9 mouse cellular contexts compared by ENCODE assay signal in genomic region chr4:155344716-155345607, GRCm38 (mm10). TPM values are rescaled to one million over a fixed set of nuclear protein-coding genes. Genes with fewer than 3 reads are reported as not detected.
DNase-seq lines count a peak whose midpoint lies in the region; ATAC-seq lines count a peak whose summit lies in the region.
"Had no signal": no experiment of that assay in that cellular context is flagged by ENCODE, and none has a peak within 500 bp of the region (broad histone marks: within the 10 kb centered on the region; RNA-seq: fewer than 3 reads in every experiment).

No protein-coding gene starts in this region.

- no peak for DNase-seq in kidney, adult 8-10 months
- peak; percentile 55 for DNase-seq in cerebellum, adult 8-10 months
- DNase-seq in frontal cortex, postnatal 14 days (ENCODE audit: low spot score in 2 of 2), result peak; percentile 28 to 34
- DNase-seq in layer of hippocampus, postnatal 25 days (ENCODE audit: extremely low spot score in 1 of 2, low spot score in 1 of 2), result peak; percentile 37 to 53
- peak; percentile 65 for DNase-seq in thymus, postnatal 4 days
- no peak for DNase-seq in urinary bladder, postnatal 4 days (ENCODE audit: low spot score in 2 of 2)

- H3K36me3 ChIP-seq in kidney, embryonic 14.5 days (ENCODE audit: control insufficient read depth, insufficient read depth, low read length), result no peaks in the 10 kb centered on the region
- H3K36me3 ChIP-seq in midbrain, embryonic 16.5 days (ENCODE audit: control insufficient read depth, insufficient read depth, low read length), result no peaks in the 10 kb centered on the region

- H3K9me3 ChIP-seq in kidney, embryonic 14.5 days (ENCODE audit: control insufficient read depth, low read length), result no peaks in the 10 kb centered on the region
- no peaks in the 10 kb centered on the region for H3K9me3 ChIP-seq in midbrain, embryonic 16.5 days (replicated peaks; ENCODE audit: control insufficient read depth, low read length, poor library complexity, severe bottlenecking)

- H3K4me2 ChIP-seq in kidney, embryonic 14.5 days (replicated peaks; ENCODE audit: low read depth, low read length), result peak overlapping the region; percentile 88
- peak overlapping the region; percentile 95 for H3K4me2 ChIP-seq in midbrain, embryonic 16.5 days (ENCODE audit: low read length)

- WGBS in kidney, embryonic 14.5 days, result 12% methylated on average over 47 of the region's 47 CpGs
- 2% methylated on average over 47 of the region's 47 CpGs for WGBS in midbrain, embryonic 16.5 days

- H3K4me1 ChIP-seq in kidney, embryonic 14.5 days (ENCODE audit: control insufficient read depth, insufficient read depth, low read length), result peaks cover 7% of the 10 kb centered on the region; the same call in 1 of the 2 replicates
- H3K4me1 ChIP-seq in midbrain, embryonic 16.5 days (ENCODE audit: control insufficient read depth, insufficient read depth, low read length), result peaks cover 23% of the 10 kb centered on the region

- peak; percentile 53; the same call in 1 of the 2 replicates for ATAC-seq in kidney, embryonic 14.5 days (ENCODE audit: low FRiP score, low TSS enrichment)
- peak; percentile 69 for ATAC-seq in midbrain, embryonic 16.5 days
- ATAC-seq: Patski had no signal

- peak overlapping the region; percentile 45 for H3K4me3 ChIP-seq in kidney, embryonic 14.5 days (ENCODE audit: low read length)
- peak overlapping the region; percentile 62 for H3K4me3 ChIP-seq in midbrain, embryonic 16.5 days (ENCODE audit: low read depth, low read length)

- H3K27ac ChIP-seq in kidney, embryonic 14.5 days (ENCODE audit: low read depth, low read length), result no peak overlapping the region
- H3K27ac ChIP-seq in midbrain, embryonic 16.5 days (ENCODE audit: low read length), result peak overlapping the region; percentile 93

- H3K9ac ChIP-seq in kidney, embryonic 14.5 days (ENCODE audit: low read depth, low read length), result peak overlapping the region; percentile 47; the same call in 1 of the 2 replicates
- peak overlapping the region; percentile 84 for H3K9ac ChIP-seq in midbrain, embryonic 16.5 days (ENCODE audit: low read depth, low read length)

- peaks cover 26% of the 10 kb centered on the region for H3K27me3 ChIP-seq in kidney, embryonic 14.5 days (ENCODE audit: control insufficient read depth, insufficient read depth, low read length)
- H3K27me3 ChIP-seq in midbrain, embryonic 16.5 days (ENCODE audit: control insufficient read depth, insufficient read depth, low read depth, low read length), result no peaks in the 10 kb centered on the region
- H3K27me3 ChIP-seq: Patski had no signal

RNA-seq across cellular contexts. Expression of gene Prkcz, which starts 16.2 kb away (rescaled TPM):
- 7.8 and 10.2 TPM in 2 replicates for polyA plus RNA-seq in kidney, embryonic 14.5 days (2014; fragmentation: Nextera tagmentation; extraction: Ambion mirVana)
- total RNA-seq in layer of hippocampus, postnatal 25 days (2021), result 100 to 1,000 TPM; 161 to 170 TPM
- polyA plus RNA-seq in midbrain, embryonic 16.5 days (2015; fragmentation: Nextera tagmentation; extraction: Ambion mirVana), result 95.8 and 97.1 TPM in 2 replicates

RNA-seq across cellular contexts. Expression of gene Gabrd, which starts 53.0 kb away (rescaled TPM):
- 0.07 TPM in 1 of 2 replicates, not detected in the other for polyA plus RNA-seq in kidney, embryonic 14.5 days (2014; fragmentation: Nextera tagmentation; extraction: Ambion mirVana)
- 10 to 100 TPM; 19.7 to 22.2 TPM for total RNA-seq in layer of hippocampus, postnatal 25 days (2021)
- 0.22 and 0.26 TPM in 2 replicates for polyA plus RNA-seq in midbrain, embryonic 16.5 days (2015; fragmentation: Nextera tagmentation; extraction: Ambion mirVana)
- polyA plus RNA-seq: Patski had no signal

Comparison
In these comparisons a context has a peak if more than half of its experiments do, and no peak if none do; other contexts are left out.
1. DNase-seq: peak in cerebellum, adult 8-10 months (single experiment), frontal cortex, postnatal 14 days (2 of 2), layer of hippocampus, postnatal 25 days (2 of 2) and thymus, postnatal 4 days (single experiment); none in kidney, adult 8-10 months (0 of 2) and urinary bladder, postnatal 4 days (0 of 2).